Mouse (Mus musculus) liver, embryonic 12.5 days (tissue): ENCODE measurements around the gene Prkci. TPM values are rescaled to one million over a fixed set of nuclear protein-coding genes. Genes with fewer than 3 reads are reported as not detected.

Experiments used
- ATAC-seq: fragments of 200-750 bp; cut with Nextera tagmentation; 2 replicates; pipeline ENCODE4 v1.8.0; 2017; ENCODE audit warnings: moderate number of reproducible peaks, mild to moderate bottlenecking, moderate library complexity
- H3K27ac ChIP-seq: fragments of 300-500 bp; sonication (generic); 2 replicates; pipeline ENCODE4 v1.5.1; 2016; ENCODE audit warnings: mild to moderate bottlenecking
- H3K27me3 ChIP-seq: fragments of 300-500 bp; sonication (generic); replicated peaks from 2 replicates; pipeline ENCODE4 v1.6.1; 2016; ENCODE audit warnings: mild to moderate bottlenecking, moderate library complexity
- H3K36me3 ChIP-seq: fragments of 300-500 bp; sonication (generic); 2 replicates; pipeline ENCODE4 v1.6.1; 2016; ENCODE audit warnings: mild to moderate bottlenecking, moderate library complexity
- H3K4me1 ChIP-seq: fragments of 300-500 bp; sonication (generic); 2 replicates; pipeline ENCODE4 v1.6.1; 2016
- H3K4me2 ChIP-seq: fragments of 300-500 bp; sonication (generic); 2 replicates; pipeline ENCODE4 v1.6.1; 2016; ENCODE audit warnings: mild to moderate bottlenecking, moderate library complexity
- H3K4me3 ChIP-seq: fragments of 300-500 bp; sonication (generic); 2 replicates; pipeline ENCODE4 v1.5.1; 2016; ENCODE audit warnings: mild to moderate bottlenecking, moderate library complexity
- H3K9ac ChIP-seq: fragments of 300-500 bp; sonication (generic); 2 replicates; pipeline ENCODE4 v1.6.1; 2016; ENCODE audit warnings: mild to moderate bottlenecking, moderate library complexity
- H3K9me3 ChIP-seq: fragments of 300-500 bp; sonication (generic); replicated peaks from 2 replicates; pipeline ENCODE4 v1.6.1; 2016; ENCODE audit warnings: mild to moderate bottlenecking, moderate library complexity
- WGBS: fragments of 180-500 bp; shearing (Covaris S2); methylation state at CpG from one replicate; pipeline ENCODE4 v1.1.7; 2016; ENCODE audit not compliant: insufficient replicate concordance; 5-methylcytosine and 5-hydroxymethylcytosine counted together
- polyA plus RNA-seq: library from polyadenylated mRNA; unstranded; fragments of >200 nt; fragmentation: Nextera tagmentation; extraction: Ambion mirVana; gene quantifications from 2 replicates; pipeline ENCODE4 v1.2.1, GENCODE M21; 2016

The Prkci gene
- 12.5 TPM in 2 replicates for polyA plus RNA-seq

DNA sequence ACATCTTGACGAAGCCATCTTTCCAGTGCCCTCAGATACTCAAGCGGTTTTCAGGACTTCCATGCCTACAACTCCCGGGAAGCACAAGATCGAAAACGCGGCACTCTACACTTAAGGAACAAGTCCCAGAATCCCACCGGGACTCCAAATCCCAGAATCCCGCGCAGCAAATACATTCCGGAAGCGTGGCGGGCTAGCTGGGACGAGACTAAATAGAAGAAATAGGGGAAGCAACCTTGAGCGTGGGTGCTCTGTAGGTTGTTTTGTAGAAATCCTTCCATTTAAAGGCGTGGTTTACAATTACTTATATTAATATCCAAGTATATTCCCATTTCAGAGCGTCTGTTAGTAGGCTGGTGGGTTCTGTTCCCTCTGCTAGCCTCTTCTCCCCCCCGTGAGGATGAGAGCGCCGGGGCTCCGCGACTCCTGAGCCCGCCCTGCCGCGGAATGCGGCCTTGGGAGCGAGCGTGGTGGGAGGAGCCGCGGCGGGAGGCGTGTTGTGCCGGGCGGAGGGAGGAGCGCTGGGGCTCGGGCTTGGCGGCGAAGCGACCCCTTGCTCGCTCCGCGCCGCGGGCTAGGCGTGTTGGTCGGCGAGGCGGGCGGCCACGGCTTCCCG lies at the start of gene Prkci:
Gene Prkci, plus strand, starts transcription at position 465 of the 616 bp plus-strand sequence.
- H3K9ac ChIP-seq, result peak within 1 kb of the TSS; percentile 87
- peak within 1 kb of the TSS; percentile 91 for H3K4me3 ChIP-seq
- H3K4me1 ChIP-seq, result peaks cover 38% of the 10 kb centered on the region
- H3K27ac ChIP-seq, result peak within 1 kb of the TSS; percentile 62
- no peaks in the 10 kb centered on the region for H3K9me3 ChIP-seq
- WGBS, result under 1% methylated on average over 50 of the region's 50 CpGs
- H3K4me2 ChIP-seq, result peak within 1 kb of the TSS; percentile 95
- no peaks in the 10 kb centered on the region for H3K36me3 ChIP-seq
- no peaks in the 10 kb centered on the region for H3K27me3 ChIP-seq
- ATAC-seq, result peak; percentile 97

DNA sequence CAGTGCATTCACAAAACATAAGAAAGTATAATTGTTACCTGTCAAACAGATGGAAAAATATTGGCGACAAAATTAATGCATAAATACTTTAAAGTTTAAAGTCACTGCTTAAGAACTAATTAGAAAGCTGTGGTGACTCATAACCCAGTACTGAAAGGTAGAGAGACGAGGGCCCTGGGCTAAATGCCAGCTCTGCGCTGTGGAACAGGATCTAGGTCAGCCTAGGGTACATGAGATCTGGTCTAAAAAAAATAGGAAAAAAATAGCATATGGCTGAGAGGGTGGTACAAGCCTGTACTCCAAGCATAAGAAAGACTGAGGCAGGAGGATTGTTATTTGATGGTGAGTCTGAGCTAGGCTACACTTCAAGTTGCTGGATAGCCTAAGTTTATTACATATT lies 43.9 kb upstream of the Prkci start:
- 85% methylated on average over 3 of the region's 3 CpGs for WGBS
- H3K27me3 ChIP-seq, result no peaks in the 10 kb centered on the region
- H3K4me3 ChIP-seq, result no peak overlapping the region
- no peaks in the 10 kb centered on the region for H3K9me3 ChIP-seq
- no peak for ATAC-seq
- H3K4me1 ChIP-seq, result no peaks in the 10 kb centered on the region
- H3K27ac ChIP-seq, result no peak overlapping the region
- H3K4me2 ChIP-seq, result no peak overlapping the region
- H3K9ac ChIP-seq, result no peak overlapping the region
- H3K36me3 ChIP-seq, result peaks cover 77% of the 10 kb centered on the region

DNA sequence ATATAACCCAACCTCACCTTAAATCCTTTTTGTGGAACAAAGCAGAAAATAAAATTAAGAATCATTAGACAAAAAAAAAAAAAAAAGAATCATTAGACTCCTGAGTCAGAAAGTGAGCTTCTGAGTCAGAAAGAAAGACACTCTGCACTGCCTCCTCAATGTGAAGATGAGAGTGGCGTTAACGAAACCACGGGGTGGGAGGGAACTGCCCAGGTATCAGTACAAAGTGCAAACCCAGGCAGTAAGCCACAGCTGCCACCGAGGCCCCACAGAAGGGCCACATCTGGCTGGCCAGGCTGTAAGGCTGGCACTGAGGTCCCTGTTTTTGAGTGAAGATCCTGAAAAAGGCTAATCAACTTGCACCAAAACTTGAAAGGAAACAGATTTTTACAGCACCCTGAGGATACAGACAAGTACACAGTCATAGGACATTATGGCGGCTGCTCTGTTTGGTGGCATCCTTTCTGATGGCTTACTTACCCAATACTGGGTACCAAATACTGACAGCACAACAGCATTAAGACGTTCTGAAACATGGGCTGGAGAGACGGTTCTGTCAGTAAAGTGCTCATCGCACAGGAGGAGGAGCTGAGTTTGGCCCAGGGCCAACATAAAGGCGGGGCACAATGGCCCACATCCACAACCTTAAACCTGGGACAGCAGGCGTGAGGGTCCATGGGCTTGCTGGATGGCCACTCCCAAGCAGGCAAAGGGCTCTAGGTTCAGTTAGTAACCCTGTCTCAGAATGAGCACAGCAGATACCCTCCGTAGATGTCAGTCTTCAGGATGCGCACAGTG lies 43.1 kb upstream of the Prkci start:
- ATAC-seq, result no peak
- no peaks in the 10 kb centered on the region for H3K4me1 ChIP-seq
- H3K4me2 ChIP-seq, result no peak overlapping the region
- no peak overlapping the region for H3K9ac ChIP-seq
- H3K4me3 ChIP-seq, result no peak overlapping the region
- no peak overlapping the region for H3K27ac ChIP-seq
- peaks cover 78% of the 10 kb centered on the region for H3K36me3 ChIP-seq
- WGBS, result 74% methylated on average over 12 of the region's 12 CpGs
- H3K27me3 ChIP-seq, result no peaks in the 10 kb centered on the region
- no peaks in the 10 kb centered on the region for H3K9me3 ChIP-seq

DNA sequence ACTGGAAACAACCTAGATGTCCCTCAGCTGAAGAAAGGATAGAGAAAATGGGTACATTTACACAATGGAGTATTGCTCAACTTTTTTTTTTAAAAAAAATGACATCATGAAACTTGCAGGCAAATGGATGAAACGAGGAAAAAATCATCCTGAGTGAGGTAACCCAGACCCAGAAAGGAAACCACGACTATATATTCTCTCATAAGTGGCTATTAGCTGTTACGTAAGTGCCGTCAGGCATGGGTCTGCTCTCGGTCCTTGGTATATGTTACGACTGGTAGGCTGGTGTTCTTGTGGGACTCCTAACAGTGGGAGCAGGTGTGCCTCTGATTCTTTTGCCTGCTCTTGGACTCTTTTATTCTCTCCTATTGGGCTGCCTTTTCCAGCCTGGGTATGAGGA lies 39.2 kb upstream of the Prkci start:
- H3K4me1 ChIP-seq, result 0 out of 2 replicates have a peak, but pooled peaks cover 10% of the 10 kb centered on the region
- H3K9me3 ChIP-seq, result no peaks in the 10 kb centered on the region
- H3K4me2 ChIP-seq, result no peak overlapping the region

DNA sequence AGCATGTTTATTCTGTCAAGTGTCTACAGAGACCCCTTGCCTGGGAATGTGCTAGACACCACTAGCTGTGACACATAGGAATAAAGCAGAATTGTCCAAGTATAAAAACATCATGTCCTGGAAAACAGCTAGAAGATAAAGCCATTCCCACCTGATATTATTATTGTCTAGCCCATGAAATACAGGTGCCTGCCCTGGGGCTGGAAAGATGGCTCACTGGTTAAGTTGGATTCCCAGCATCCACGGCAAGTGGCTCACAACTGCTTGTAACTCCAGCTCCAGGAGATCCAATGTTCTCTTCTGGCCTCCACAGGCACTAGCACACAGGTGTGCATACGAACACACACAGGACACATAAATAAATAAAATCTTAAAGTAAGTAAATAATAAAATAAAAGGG lies 36.8 kb upstream of the Prkci start:
- Histone ChIP-seq H3K9me3 (0 out of 2 replicates have a peak, but pooled peaks cover 3% of the 10 kb centered on the region), H3K4me1 (0 out of 2 replicates have a peak, but pooled peaks cover 10% of the 10 kb centered on the region), H3K27ac (no peak overlapping the region), H3K4me3 (no peak overlapping the region), H3K4me2 (no peak overlapping the region), H3K9ac (no peak overlapping the region), H3K36me3 (peaks cover 89% of the 10 kb centered on the region), H3K27me3 (no peaks in the 10 kb centered on the region)
- ATAC-seq, result no peak
- 70% methylated on average over 2 of the region's 2 CpGs for WGBS

More for the DNA sequence above, 39.2 kb upstream of the Prkci start:
- ATAC-seq, result no peak
- Histone ChIP-seq H3K27ac (no peak overlapping the region), H3K36me3 (peaks cover 89% of the 10 kb centered on the region), H3K4me3 (no peak overlapping the region), H3K9ac (no peak overlapping the region), H3K27me3 (no peaks in the 10 kb centered on the region)
- WGBS, result 76% methylated on average over 6 of the region's 6 CpGs

DNA sequence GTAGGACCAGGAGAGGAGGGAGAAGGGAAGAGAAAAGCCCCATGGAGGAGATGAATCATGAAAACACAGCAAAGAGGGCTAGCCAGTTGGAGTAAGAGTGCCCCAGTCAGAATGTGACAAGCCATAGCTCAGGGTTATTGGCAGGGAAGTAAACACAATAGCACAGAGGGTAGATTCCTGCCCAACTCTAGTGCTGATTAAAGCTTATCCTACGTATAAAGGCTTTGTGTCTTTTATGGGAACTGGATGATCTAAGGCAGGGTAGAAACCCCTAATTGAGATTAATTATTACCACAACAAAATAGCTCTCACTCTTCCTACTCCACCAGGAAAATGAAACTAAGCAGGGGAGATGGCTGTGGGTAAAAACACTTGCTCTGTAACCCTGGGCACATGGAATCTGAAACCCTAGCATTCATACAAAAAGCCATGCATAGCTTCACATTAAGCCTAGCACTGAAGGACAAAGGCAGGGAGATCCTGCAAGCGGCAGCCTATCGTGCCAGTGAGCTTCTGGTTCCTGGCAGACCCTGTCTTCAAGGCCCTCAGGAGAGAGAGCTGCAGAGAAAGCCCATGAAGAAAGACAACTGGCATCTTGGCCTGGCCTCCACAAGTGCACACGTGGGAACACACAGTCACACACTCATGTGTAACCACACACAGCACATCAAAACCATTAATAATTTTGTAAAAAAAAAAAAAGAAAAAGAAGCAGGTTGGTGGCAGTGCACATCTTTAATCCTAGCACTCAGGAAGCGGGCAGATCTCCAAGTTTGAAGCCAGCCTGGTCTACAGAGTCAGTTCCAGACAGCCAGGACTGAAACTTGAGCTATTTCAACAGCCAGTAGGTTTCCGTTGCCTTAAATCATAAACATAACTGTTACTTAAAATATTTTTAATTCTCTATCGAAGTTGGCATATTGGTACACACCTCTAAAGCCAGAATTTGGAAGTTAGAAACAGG lies 35.4 kb upstream of the Prkci start:
- WGBS, result 81% methylated on average over 7 of the region's 7 CpGs
- Histone ChIP-seq H3K36me3 (peaks cover 91% of the 10 kb centered on the region), H3K9me3 (0 out of 2 replicates have a peak, but pooled peaks cover 3% of the 10 kb centered on the region), H3K27ac (no peak overlapping the region), H3K9ac (no peak overlapping the region), H3K27me3 (no peaks in the 10 kb centered on the region), H3K4me1 (0 out of 2 replicates have a peak, but pooled peaks cover 10% of the 10 kb centered on the region), H3K4me2 (no peak overlapping the region), H3K4me3 (no peak overlapping the region)
- no peak for ATAC-seq

GRCm38 (mm10) chr3:30963100-30963499 lies 32.4 kb upstream of the Prkci start:
- no peak overlapping the region for H3K27ac ChIP-seq
- H3K27me3 ChIP-seq, result no peaks in the 10 kb centered on the region
- peaks cover 22% of the 10 kb centered on the region for H3K4me1 ChIP-seq
- H3K9ac ChIP-seq, result no peak overlapping the region
- H3K4me3 ChIP-seq, result no peak overlapping the region
- H3K36me3 ChIP-seq, result peaks cover 70% of the 10 kb centered on the region
- WGBS, result 86% methylated on average over 4 of the region's 4 CpGs
- no peak for ATAC-seq
- no peak overlapping the region for H3K4me2 ChIP-seq
- H3K9me3 ChIP-seq, result 0 out of 2 replicates have a peak, but pooled peaks cover 3% of the 10 kb centered on the region

GRCm38 (mm10) chr3:30964216-30964615 lies 31.3 kb upstream of the Prkci start:
- no peak for ATAC-seq
- H3K4me1 ChIP-seq, result peaks cover 17% of the 10 kb centered on the region
- no peak overlapping the region for H3K4me2 ChIP-seq
- H3K27ac ChIP-seq, result no peak overlapping the region
- peaks cover 60% of the 10 kb centered on the region for H3K36me3 ChIP-seq
- WGBS, result 86% methylated on average over 3 of the region's 3 CpGs
- no peak overlapping the region for H3K4me3 ChIP-seq
- no peaks in the 10 kb centered on the region for H3K27me3 ChIP-seq
- H3K9me3 ChIP-seq, result 0 out of 2 replicates have a peak, but pooled peaks cover 3% of the 10 kb centered on the region
- H3K9ac ChIP-seq, result no peak overlapping the region

DNA sequence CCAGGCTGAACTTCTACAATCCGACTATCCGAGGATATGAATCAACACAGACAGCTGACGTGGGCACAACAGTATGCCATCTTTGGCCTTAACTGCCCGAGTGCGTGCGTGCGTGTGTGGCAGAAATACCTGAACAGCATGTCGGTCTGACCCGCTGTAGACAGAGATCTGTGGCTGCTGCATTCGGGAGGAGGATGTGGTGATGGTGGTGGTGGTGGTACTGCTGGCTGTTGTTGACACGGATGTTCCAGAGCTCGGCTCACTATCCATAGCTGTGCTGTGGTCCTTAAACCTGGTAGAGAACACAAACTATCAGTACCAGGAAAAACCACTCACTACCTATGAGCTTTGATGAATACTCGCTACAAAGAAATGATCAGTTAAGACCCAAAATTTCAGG lies 29.9 kb upstream of the Prkci start:
- H3K27me3 ChIP-seq, result no peaks in the 10 kb centered on the region
- 89% methylated on average over 13 of the region's 13 CpGs for WGBS

GRCm38 (mm10) chr3:30968531-30969092 lies 26.9 kb upstream of the Prkci start:
- WGBS, result 3% methylated on average over 50 of the region's 54 CpGs
- Histone ChIP-seq H3K4me1 (peaks cover 26% of the 10 kb centered on the region), H3K9me3 (no peaks in the 10 kb centered on the region), H3K36me3 (peaks cover 23% of the 10 kb centered on the region), H3K27ac (peak overlapping the region; percentile 75), H3K9ac (peak overlapping the region; percentile 88), H3K4me2 (peak overlapping the region; percentile 84), H3K27me3 (no peaks in the 10 kb centered on the region), H3K4me3 (peak overlapping the region; percentile 82)
- ATAC-seq, result peak; percentile 77

More for the DNA sequence above, 29.9 kb upstream of the Prkci start:
- Histone ChIP-seq H3K9me3 (0 out of 2 replicates have a peak, but pooled peaks cover 3% of the 10 kb centered on the region), H3K4me1 (peaks cover 26% of the 10 kb centered on the region), H3K4me3 (no peak overlapping the region), H3K36me3 (peaks cover 46% of the 10 kb centered on the region), H3K27ac (no peak overlapping the region), H3K4me2 (no peak overlapping the region), H3K9ac (no peak overlapping the region)
- ATAC-seq, result no peak

DNA sequence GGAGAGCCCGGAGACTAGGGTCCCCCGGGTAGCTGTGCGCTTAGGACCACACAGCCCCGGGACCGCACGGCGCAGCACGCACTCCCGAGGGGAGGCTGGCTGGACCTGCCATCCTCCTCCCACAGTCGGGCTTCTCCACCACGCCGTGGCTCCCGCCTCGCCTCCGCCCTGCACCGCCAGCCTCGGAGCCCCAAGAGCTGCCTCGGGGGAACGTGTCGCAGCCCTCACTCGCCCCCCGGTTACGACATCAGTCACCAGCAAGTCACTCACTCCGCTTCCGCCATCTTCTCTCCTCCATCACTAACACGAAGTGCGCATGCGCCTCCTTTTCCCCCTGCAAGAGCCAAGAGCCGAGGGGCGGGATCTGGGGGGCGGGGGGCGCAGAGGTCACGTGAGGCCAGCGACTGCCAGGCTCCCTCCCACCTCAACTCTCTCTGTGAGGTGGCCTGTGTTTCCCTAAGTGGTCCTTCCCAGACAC lies 26.4 kb upstream of the Prkci start, which contains the start of gene Phc3:
Gene Phc3, minus strand, starts transcription at position 312 of the 478 bp plus-strand sequence.
- Histone ChIP-seq H3K36me3 (peaks cover 18% of the 10 kb centered on the region), H3K4me2 (peak within 1 kb of the TSS; percentile 84), H3K27me3 (no peaks in the 10 kb centered on the region), H3K27ac (peak within 1 kb of the TSS; percentile 75), H3K4me1 (peaks cover 26% of the 10 kb centered on the region), H3K4me3 (peak within 1 kb of the TSS; percentile 82), H3K9me3 (no peaks in the 10 kb centered on the region), H3K9ac (peak within 1 kb of the TSS; percentile 88)
- peak; percentile 84 for ATAC-seq
- WGBS, result under 1% methylated on average over 34 of the region's 34 CpGs
